Mouse (Mus musculus) urinary bladder, postnatal 10 days (tissue): Measurements from ENCODE around the gene Mxd4.
A peak's percentile ranks its signal among the peaks of the same experiment; 100 is the strongest.

Experiments used
- DNase-seq: peaks from one replicate; pipeline ENCODE4 v3.0.0; 2022; ENCODE audit warnings: low spot score

Gene Mxd4

DNA sequence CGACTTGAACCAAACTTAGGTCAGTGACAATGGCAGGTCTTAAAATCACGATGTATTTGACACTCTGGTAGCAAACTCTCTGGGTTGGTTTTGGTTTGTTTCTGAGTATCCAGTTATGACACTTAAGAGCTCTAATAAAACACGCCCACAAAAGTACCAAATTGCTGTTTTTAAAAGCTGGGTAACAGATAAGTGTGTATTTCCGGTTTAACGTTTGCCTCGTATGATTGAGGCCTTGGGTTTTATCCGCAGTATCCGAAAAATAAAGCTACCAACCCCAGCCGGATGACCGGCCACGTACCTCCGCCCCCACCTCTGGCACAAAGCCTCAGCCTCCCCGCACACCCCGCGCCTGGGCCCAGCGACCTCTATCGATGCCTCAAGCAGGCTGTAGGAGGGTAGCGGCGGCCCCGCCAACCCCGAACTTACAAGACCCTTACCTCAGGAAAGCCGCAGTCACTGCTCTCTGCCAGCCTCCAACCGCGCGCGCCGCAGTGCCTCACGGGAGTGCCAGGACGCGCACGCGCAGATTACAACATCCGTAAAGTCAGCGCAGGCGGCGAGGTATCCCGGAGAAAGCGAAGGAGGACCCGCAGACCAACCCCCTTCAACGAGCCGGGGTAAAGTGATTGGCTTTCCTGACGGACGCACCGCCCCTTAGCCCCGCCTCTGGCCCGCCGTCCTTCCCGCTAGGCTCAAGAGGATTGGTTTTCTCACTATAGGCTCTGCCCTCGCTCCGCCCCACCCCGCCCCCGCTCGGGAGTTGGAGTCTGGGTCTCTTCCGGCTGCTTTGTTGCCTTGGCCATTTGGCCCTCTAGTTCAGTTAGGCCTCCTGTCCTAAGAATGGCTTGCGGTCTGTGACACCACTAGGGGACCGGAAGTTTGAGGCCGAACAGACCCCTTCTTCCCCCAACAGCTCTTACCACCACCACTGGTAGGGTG is 18.3 kb downstream of the Mxd4 start, which contains the start of the genes Poln and Haus3:
Gene Poln (minus strand): TSS at position 499 of the 942 bp plus-strand sequence.
Gene Haus3 (minus strand): TSS at position 578 of the 942 bp plus-strand sequence.
- DNase-seq: peak; percentile 86

DNA sequence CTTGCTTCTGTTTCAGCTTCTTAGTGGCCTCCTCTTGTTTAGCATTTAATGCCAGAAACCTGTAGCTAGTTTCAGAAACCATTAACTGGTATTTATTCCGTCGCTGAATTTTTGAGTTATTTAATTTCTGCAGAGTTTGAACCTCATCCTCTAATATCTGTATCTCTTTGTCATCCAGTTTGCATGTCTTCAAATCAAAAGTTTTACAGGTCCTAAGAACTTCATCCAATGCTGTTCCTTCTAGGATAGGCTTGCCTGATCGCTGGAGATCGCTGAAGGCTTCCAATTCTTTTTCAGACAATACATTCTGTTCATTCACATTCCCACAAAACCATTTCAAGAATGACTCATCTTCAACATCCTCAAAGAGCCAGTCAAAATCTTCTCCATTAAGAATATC is 19.7 kb downstream of the Mxd4 start:
- DNase-seq: no peak

DNA sequence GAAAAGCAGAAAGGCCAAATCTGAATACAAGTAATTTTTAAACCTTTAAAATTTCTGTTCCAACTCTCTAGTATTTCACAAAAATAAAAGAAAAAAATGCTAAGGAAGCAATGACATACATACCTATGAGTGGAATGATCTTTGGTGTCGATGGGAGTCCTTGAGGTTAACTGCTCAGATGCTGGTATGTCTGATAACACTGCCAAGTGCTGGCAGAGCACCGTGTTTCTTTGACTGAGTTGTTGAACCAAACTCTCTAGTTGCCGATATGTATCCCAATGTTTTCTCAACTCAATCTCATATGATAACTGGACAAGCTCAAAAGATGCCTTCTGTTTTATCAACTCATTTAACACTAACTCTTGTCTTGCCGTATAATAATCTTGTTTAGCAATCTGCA is 21.7 kb downstream of the Mxd4 start:
- no peak for DNase-seq

DNA sequence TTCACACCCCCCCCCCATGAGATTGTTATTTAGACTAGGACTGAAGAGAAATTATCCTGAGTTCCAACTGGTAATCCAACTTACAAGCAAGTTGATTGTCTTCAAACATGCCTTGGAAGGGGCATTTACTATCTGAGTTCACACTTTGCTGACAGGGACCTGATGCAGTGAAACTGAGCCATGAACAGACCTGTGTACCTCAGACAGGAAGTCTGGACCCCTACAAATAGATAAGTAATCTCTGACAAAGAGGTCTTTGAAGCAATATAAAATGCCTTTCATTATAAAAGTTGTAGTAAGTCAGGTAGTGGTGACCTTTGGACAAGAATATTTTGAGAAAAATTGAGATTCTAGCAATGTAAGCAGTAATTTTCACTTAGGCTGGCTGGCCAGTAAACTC is 39.0 kb downstream of the Mxd4 start:
- no peak for DNase-seq

DNA sequence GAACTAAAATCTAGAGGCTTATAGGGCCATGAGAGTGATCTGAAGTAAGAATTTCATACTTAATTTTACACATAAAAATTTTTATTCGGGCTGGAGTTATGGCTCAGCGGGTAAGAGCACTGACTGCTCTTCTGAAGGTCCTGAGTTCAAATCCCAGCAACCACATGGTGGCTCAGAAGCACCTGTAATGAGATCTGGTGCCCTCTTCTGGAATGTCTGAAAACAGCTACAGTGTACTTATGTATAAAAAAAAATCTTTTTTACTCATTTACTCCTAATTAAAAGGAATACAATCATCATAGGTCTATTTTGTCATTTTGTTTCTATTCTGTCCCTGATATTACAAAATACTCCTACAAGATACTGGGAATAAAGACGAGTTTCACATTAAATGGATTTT is 40.0 kb downstream of the Mxd4 start:
- DNase-seq: no peak

DNA sequence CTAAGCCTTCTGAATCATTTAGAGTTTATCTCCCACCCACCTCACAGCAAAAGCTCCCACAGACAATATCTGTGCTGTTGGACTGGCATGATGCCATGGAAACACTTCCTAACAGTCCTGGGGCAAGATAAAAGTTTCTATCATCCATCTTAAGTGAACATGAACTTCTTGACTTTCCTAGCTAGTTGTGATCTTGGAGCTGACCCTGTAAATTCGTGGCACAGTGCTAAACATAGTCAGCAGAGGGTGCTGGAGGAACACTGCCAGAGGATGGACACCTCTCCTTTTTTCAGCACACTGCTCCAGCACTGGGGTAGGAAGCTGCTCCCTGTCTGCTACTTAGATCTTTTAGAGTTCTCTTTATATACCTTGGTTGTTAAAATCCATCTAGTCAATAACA is 47.8 kb downstream of the Mxd4 start:
- no peak for DNase-seq

DNA sequence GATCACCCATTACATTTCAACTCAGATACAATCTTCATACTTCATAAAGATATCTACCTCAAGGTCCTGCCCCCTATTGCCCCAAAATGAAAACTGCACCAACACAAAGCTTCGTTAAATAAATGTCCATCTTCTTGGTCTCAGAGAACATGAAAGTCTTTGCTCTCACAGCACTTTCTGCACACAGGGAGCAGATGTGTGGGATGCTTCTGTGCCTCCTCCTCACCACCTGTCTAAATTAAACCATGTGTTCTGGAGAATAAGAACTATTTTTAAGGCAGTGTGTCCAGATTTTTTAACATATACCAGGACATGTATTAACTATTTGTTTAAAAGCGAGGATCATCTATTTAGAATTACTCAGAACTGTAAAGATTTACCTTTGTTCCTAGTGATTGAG is 54.8 kb downstream of the Mxd4 start:
- DNase-seq: no peak

DNA sequence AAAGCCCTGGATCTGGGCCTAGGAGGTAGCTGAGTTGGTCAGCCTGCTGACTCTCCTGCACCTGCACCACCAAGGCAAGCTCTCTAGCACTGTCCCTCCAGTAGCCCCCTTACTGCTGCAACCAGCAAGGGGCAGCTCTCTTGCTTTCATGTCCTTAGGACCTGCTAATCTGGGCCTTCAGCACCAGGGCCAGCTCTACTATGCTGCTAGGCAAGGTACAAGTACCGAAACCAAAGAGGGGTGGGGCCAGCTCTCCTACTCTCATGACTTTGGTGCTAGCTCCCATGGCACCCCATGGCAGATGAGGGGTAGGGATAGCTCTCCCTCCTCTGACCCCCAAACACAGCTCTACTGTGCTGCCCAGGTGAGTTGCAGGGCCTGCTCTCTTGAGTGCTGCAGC is 63.4 kb downstream of the Mxd4 start:
- DNase-seq: no peak
